Mouse (Mus musculus): ENCODE results near the gene Rin2. TPM values are rescaled to one million over a fixed set of nuclear protein-coding genes. Genes with fewer than 3 reads are reported as not detected.

Gene Rin2
- polyA plus RNA-seq, 1 experiment: 4.4 TPM

DNA sequence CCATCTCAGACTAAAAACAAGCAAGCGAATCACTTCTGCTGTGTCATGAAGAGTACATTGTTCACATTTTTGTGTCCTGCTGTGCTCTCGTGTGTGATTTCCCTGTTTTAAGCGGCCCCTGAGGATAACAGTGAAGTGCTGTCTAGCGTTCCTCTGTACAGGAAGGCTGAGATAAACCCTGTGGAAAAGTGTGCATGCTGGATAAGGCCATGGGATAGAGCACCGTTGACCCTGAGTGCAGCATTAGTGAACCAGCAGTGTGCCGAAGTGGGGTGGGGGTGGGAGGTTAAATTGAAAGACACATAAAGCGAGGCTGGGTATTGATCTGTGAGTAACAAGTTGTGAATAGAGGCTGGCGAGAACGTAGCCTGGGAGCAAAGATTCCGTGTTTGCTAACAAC is 94.9 kb downstream of the Rin2 start:
- Histone ChIP-seq H3K27me3 (ENCODE audit: control insufficient read depth, insufficient read depth, insufficient read length) (no peaks in the 10 kb centered on the region), H3ac (ENCODE audit: control insufficient read depth, insufficient read length) (no peak overlapping the region), H3K79me2 (ENCODE audit: control insufficient read depth, insufficient read depth) (no peaks in the 10 kb centered on the region), H3K4me2 (ENCODE audit: low read depth) (no peak overlapping the region), H3K4me3 (no peak overlapping the region), H3K36me3 (ENCODE audit: control insufficient read depth, insufficient read depth) (no peaks in the 10 kb centered on the region)
- TF ChIP-seq TCF3 (IDR thresholded peaks at IDR 0.05; ENCODE audit: insufficient read length, low read depth): no peak
- TF ChIP-seq MYOD1 (IDR thresholded peaks at IDR 0.05; ENCODE audit: control insufficient read depth in 1 of 3, insufficient read length in 2 of 3, low read depth in 2 of 3): no peak
- no peak for TF ChIP-seq E2F4 (IDR thresholded peaks at IDR 0.05; ENCODE audit: insufficient read depth)
- no peak for TF ChIP-seq POLR2A (IDR thresholded peaks at IDR 0.05; ENCODE audit: insufficient read length, low read depth)
- no peak for TF ChIP-seq MYOG (IDR thresholded peaks at IDR 0.05; ENCODE audit: control insufficient read depth in 1 of 3, insufficient read depth in 1 of 3, insufficient read length in 2 of 3, low read depth in 2 of 3)
- no peak for TF ChIP-seq TCF12 (IDR thresholded peaks at IDR 0.05; ENCODE audit: insufficient read depth, poor library complexity, severe bottlenecking)
- TF ChIP-seq REST (IDR thresholded peaks at IDR 0.05; ENCODE audit: insufficient read depth, insufficient read length): no peak
- no peak for TF ChIP-seq SRF (IDR thresholded peaks at IDR 0.05; ENCODE audit: control insufficient read depth, insufficient read length, low read depth)
- TF ChIP-seq POLR2AphosphoS2 (IDR thresholded peaks at IDR 0.05; ENCODE audit: insufficient read length, low read depth): no peak
- TF ChIP-seq USF1 (IDR thresholded peaks at IDR 0.05; ENCODE audit: low read depth): no peak
- no peak for TF ChIP-seq CEBPB (IDR thresholded peaks at IDR 0.05; ENCODE audit: insufficient read depth, poor library complexity, severe bottlenecking)
- TF ChIP-seq MAX (IDR thresholded peaks at IDR 0.05; ENCODE audit: low read depth): no peak

DNA sequence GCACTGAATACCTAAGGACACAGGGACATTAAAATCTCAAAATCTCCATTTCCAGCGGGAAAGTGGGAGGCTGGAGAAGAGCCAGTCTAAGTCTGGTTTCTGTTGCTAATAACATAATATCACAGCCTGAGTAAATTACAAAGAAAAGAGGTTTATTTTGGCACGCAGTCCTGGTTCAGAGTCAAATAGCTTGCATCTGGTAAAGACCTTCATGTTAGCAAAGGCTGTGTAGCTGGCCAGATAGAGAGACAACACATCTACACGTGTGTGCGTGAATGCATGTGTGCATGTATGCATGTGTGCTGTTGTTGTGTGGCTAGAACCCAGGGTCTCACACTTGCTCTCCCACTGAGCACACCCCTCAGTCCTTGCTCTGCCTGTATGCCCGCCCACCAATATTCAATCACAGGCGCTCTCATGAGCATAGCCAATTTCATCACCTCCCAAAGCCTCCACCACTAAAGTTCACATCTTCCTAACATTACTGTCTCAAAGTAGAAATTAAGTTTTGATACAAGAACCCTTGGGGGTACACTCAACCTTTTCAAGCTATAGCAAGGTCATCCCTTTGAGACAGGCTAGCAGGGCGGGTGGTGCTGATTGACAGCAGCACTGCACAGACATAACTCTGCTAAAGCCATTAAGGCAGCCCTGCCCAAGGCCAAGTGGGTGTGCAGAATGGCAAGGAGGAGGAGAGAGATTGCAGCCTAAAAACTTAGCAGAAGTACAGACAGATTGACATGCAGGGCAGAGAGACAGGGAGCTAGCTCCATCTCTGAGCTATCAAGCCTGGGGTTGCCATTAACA is 95.9 kb downstream of the Rin2 start:
- TF ChIP-seq USF1 (IDR thresholded peaks at IDR 0.05; ENCODE audit: low read depth): no peak
- no peak for TF ChIP-seq MYOD1 (IDR thresholded peaks at IDR 0.05; ENCODE audit: control insufficient read depth in 1 of 3, insufficient read length in 2 of 3, low read depth in 2 of 3)
- TF ChIP-seq POLR2AphosphoS2 (IDR thresholded peaks at IDR 0.05; ENCODE audit: insufficient read length, low read depth): no peak
- no peak for TF ChIP-seq CEBPB (IDR thresholded peaks at IDR 0.05; ENCODE audit: insufficient read depth, poor library complexity, severe bottlenecking)
- TF ChIP-seq MYOG (IDR thresholded peaks at IDR 0.05; ENCODE audit: control insufficient read depth in 1 of 3, insufficient read depth in 1 of 3, insufficient read length in 2 of 3, low read depth in 2 of 3): no peak
- no peak for TF ChIP-seq REST (IDR thresholded peaks at IDR 0.05; ENCODE audit: insufficient read depth, insufficient read length)
- no peak for TF ChIP-seq SRF (IDR thresholded peaks at IDR 0.05; ENCODE audit: control insufficient read depth, insufficient read length, low read depth)
- TF ChIP-seq POLR2A (IDR thresholded peaks at IDR 0.05; ENCODE audit: insufficient read length, low read depth): no peak
- no peak for TF ChIP-seq TCF3 (IDR thresholded peaks at IDR 0.05; ENCODE audit: insufficient read length, low read depth)
- TF ChIP-seq MAX (IDR thresholded peaks at IDR 0.05; ENCODE audit: low read depth): no peak
- no peak for TF ChIP-seq E2F4 (IDR thresholded peaks at IDR 0.05; ENCODE audit: insufficient read depth)
- TF ChIP-seq TCF12 (IDR thresholded peaks at IDR 0.05; ENCODE audit: insufficient read depth, poor library complexity, severe bottlenecking): no peak
- H3K79me2 ChIP-seq (ENCODE audit: control insufficient read depth, insufficient read depth): no peaks in the 10 kb centered on the region
- no peak overlapping the region for H3K4me3 ChIP-seq
- H3K4me2 ChIP-seq (ENCODE audit: low read depth): no peak overlapping the region
- H3K36me3 ChIP-seq (ENCODE audit: control insufficient read depth, insufficient read depth): no peaks in the 10 kb centered on the region
- no peaks in the 10 kb centered on the region for H3K27me3 ChIP-seq (ENCODE audit: control insufficient read depth, insufficient read depth, insufficient read length)
- no peak overlapping the region for H3ac ChIP-seq (ENCODE audit: control insufficient read depth, insufficient read length)

DNA sequence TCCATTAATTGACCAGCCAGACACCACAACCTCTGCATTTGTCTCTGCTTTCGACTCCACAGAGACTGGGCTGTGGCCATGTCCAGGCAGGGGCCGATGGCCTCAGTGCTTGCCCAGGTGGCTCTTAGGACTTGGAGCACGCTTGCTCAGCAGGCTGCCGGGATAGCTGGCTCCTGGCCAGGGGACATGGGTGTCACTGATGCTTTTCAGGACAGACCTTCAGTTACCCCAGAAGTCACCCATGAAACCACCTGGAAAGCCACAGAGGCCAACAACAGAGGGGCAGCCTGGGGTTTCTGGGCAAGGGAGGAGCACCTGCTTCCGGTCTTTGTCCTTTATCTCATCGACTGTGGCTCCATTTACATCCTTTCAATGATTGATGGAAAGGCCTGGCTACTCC is 108.2 kb downstream of the Rin2 start:
- TF ChIP-seq REST (IDR thresholded peaks at IDR 0.05; ENCODE audit: insufficient read depth, insufficient read length) (no peak), USF1 (IDR thresholded peaks at IDR 0.05; ENCODE audit: low read depth) (no peak), CEBPB (IDR thresholded peaks at IDR 0.05; ENCODE audit: insufficient read depth, poor library complexity, severe bottlenecking) (no peak), MAX (IDR thresholded peaks at IDR 0.05; ENCODE audit: low read depth) (no peak), POLR2A (IDR thresholded peaks at IDR 0.05; ENCODE audit: insufficient read length, low read depth) (no peak), POLR2AphosphoS2 (IDR thresholded peaks at IDR 0.05; ENCODE audit: insufficient read length, low read depth) (no peak), TCF3 (IDR thresholded peaks at IDR 0.05; ENCODE audit: insufficient read length, low read depth) (no peak), MYOG (IDR thresholded peaks at IDR 0.05; ENCODE audit: control insufficient read depth in 1 of 3, insufficient read depth in 1 of 3, insufficient read length in 2 of 3, low read depth in 2 of 3) (no peak), TCF12 (IDR thresholded peaks at IDR 0.05; ENCODE audit: insufficient read depth, poor library complexity, severe bottlenecking) (no peak), E2F4 (IDR thresholded peaks at IDR 0.05; ENCODE audit: insufficient read depth) (no peak), SRF (IDR thresholded peaks at IDR 0.05; ENCODE audit: control insufficient read depth, insufficient read length, low read depth) (no peak), MYOD1 (IDR thresholded peaks at IDR 0.05; ENCODE audit: control insufficient read depth in 1 of 3, insufficient read length in 2 of 3, low read depth in 2 of 3) (no peak)
- Histone ChIP-seq H3K36me3 (ENCODE audit: control insufficient read depth, insufficient read depth) (no peaks in the 10 kb centered on the region), H3K4me3 (no peak overlapping the region), H3K27me3 (ENCODE audit: control insufficient read depth, insufficient read depth, insufficient read length) (no peaks in the 10 kb centered on the region), H3ac (ENCODE audit: control insufficient read depth, insufficient read length) (no peak overlapping the region), H3K79me2 (ENCODE audit: control insufficient read depth, insufficient read depth) (no peaks in the 10 kb centered on the region), H3K4me2 (ENCODE audit: low read depth) (no peak overlapping the region)

DNA sequence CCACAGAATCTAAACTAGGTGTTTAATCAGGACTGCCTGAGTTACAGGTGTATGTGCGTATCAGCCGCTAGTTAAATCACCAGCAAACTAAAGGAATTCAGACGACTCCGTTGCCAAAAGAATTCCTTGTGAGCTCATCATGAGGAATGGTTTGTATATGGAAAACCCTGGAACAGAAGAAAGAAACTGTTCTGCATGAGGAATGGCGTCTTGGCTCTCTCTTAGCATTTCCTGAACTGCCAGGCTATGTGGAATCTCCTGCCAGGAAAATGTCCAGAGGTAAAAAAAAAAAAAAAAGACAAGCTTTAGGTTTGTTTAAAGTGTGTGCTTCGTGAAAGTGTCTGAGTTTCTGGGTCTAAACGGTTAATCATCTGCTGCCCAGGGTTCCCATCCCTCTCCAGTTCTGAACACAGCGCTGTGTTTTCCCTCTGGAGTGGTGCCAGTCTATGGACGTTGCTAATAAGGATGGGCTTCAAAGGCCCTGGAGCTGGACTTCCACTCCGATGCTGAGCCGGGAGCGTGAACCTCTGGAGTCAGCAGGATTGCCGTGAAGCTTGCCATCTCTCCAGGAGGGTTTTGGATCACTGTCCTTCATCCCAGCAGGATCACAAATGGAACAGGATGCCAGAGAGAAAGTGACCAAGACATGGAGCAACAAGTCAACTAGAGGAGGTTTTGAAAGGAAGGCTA is 109.4 kb downstream of the Rin2 start:
- Histone ChIP-seq H3K27me3 (ENCODE audit: control insufficient read depth, insufficient read depth, insufficient read length) (no peaks in the 10 kb centered on the region), H3K4me2 (ENCODE audit: low read depth) (no peak overlapping the region), H3K4me3 (no peak overlapping the region), H3K79me2 (ENCODE audit: control insufficient read depth, insufficient read depth) (no peaks in the 10 kb centered on the region), H3ac (ENCODE audit: control insufficient read depth, insufficient read length) (no peak overlapping the region), H3K36me3 (ENCODE audit: control insufficient read depth, insufficient read depth) (no peaks in the 10 kb centered on the region)
- TF ChIP-seq SRF (IDR thresholded peaks at IDR 0.05; ENCODE audit: control insufficient read depth, insufficient read length, low read depth) (no peak), MYOD1 (IDR thresholded peaks at IDR 0.05; ENCODE audit: control insufficient read depth in 1 of 3, insufficient read length in 2 of 3, low read depth in 2 of 3) (no peak), REST (IDR thresholded peaks at IDR 0.05; ENCODE audit: insufficient read depth, insufficient read length) (no peak), TCF12 (IDR thresholded peaks at IDR 0.05; ENCODE audit: insufficient read depth, poor library complexity, severe bottlenecking) (no peak)
